Mouse (Mus musculus): ENCODE measurements around the gene Tekt4.

Tekt4 gene

GRCm38 (mm10) chr17:25454272-25454671, at the start of gene Tekt4:
Gene Tekt4 (plus strand): TSS chr17:25454615.
- no peak for DNase-seq (ENCODE audit: extremely low read depth, insufficient read length, low spot score)

GRCm38 (mm10) chr17:25405224-25405895, 49.1 kb upstream of the Tekt4 start:
- no peak for DNase-seq (ENCODE audit: extremely low read depth, insufficient read length, low spot score)

- no peak for DNase-seq (ENCODE audit: extremely low read depth, insufficient read length, low spot score)
These were observed 48.4 kb upstream of the Tekt4 start for GRCm38 (mm10) chr17:25406011-25406441.

- no peak for DNase-seq (ENCODE audit: extremely low read depth, insufficient read length, low spot score)
These were observed 47.1 kb upstream of the Tekt4 start for GRCm38 (mm10) chr17:25407352-25407751.

GRCm38 (mm10) chr17:25408302-25408999, 46.0 kb upstream of the Tekt4 start:
- no peak for DNase-seq (ENCODE audit: extremely low read depth, insufficient read length, low spot score)

- no peak for DNase-seq (ENCODE audit: extremely low read depth, insufficient read length, low spot score)
These were observed 44.8 kb upstream of the Tekt4 start for GRCm38 (mm10) chr17:25409621-25410020.

GRCm38 (mm10) chr17:25410180-25410579, 44.2 kb upstream of the Tekt4 start:
- no peak for DNase-seq (ENCODE audit: extremely low read depth, insufficient read length, low spot score)

GRCm38 (mm10) chr17:25410786-25411185, 43.6 kb upstream of the Tekt4 start:
- DNase-seq (ENCODE audit: extremely low read depth, insufficient read length, low spot score), result no peak

GRCm38 (mm10) chr17:25411251-25411650, 43.2 kb upstream of the Tekt4 start:
- DNase-seq (ENCODE audit: extremely low read depth, insufficient read length, low spot score), result no peak

- no peak for DNase-seq (ENCODE audit: extremely low read depth, insufficient read length, low spot score)
These were observed 40.2 kb upstream of the Tekt4 start for GRCm38 (mm10) chr17:25414209-25414608.

- DNase-seq (ENCODE audit: extremely low read depth, insufficient read length, low spot score), result no peak
These were observed 39.5 kb upstream of the Tekt4 start for GRCm38 (mm10) chr17:25414917-25415316.

- no peak for DNase-seq (ENCODE audit: extremely low read depth, insufficient read length, low spot score)
These were observed 38.9 kb upstream of the Tekt4 start for GRCm38 (mm10) chr17:25415421-25415913.

GRCm38 (mm10) chr17:25416219-25416618, 38.2 kb upstream of the Tekt4 start:
- no peak for DNase-seq (ENCODE audit: extremely low read depth, insufficient read length, low spot score)

GRCm38 (mm10) chr17:25417990-25418389, 36.4 kb upstream of the Tekt4 start:
- no peak for DNase-seq (ENCODE audit: extremely low read depth, insufficient read length, low spot score)

- no peak for DNase-seq (ENCODE audit: extremely low read depth, insufficient read length, low spot score)
These were observed 35.5 kb upstream of the Tekt4 start for GRCm38 (mm10) chr17:25418926-25419325.

- no peak for DNase-seq (ENCODE audit: extremely low read depth, insufficient read length, low spot score)
These were observed 33.4 kb upstream of the Tekt4 start for GRCm38 (mm10) chr17:25420998-25421397.

- DNase-seq (ENCODE audit: extremely low read depth, insufficient read length, low spot score), result no peak
These were observed 29.8 kb upstream of the Tekt4 start for GRCm38 (mm10) chr17:25424526-25425080.

GRCm38 (mm10) chr17:25425996-25426395, 28.4 kb upstream of the Tekt4 start:
- DNase-seq (ENCODE audit: extremely low read depth, insufficient read length, low spot score), result no peak

GRCm38 (mm10) chr17:25427441-25427840, 27.0 kb upstream of the Tekt4 start:
- no peak for DNase-seq (ENCODE audit: extremely low read depth, insufficient read length, low spot score)

- no peak for DNase-seq (ENCODE audit: extremely low read depth, insufficient read length, low spot score)
These were observed 25.2 kb upstream of the Tekt4 start for GRCm38 (mm10) chr17:25429240-25429639.

GRCm38 (mm10) chr17:25429886-25430285, 24.5 kb upstream of the Tekt4 start:
- no peak for DNase-seq (ENCODE audit: extremely low read depth, insufficient read length, low spot score)

- DNase-seq (ENCODE audit: extremely low read depth, insufficient read length, low spot score), result no peak
These were observed 23.9 kb upstream of the Tekt4 start for GRCm38 (mm10) chr17:25430534-25430933.
